ENCODE assay signal across 8 mouse cellular contexts in genomic region chr13:29857436-29857835, GRCm38 (mm10). TPM values are rescaled to one million over a fixed set of nuclear protein-coding genes. Genes with fewer than 3 reads are reported as not detected.
DNase-seq lines count a peak whose midpoint lies in the region; ATAC-seq and TF ChIP-seq lines count a peak whose summit lies in the region.

No protein-coding gene starts in this region.

- intact Hi-C loops in left cerebral cortex, adult 2 months (cut with DNase I), result loop anchor here (2.0 kb wide), 2 partner anchors 125 to 403 kb away; no protein-coding TSS in a partner anchor

- H3K9ac ChIP-seq in hindbrain, embryonic 11.5 days (ENCODE audit: low read depth, low read length), result no peak overlapping the region
- H3K9ac ChIP-seq in midbrain, embryonic 16.5 days (ENCODE audit: low read depth, low read length), result no peak overlapping the region

- H3K4me3 ChIP-seq in left cerebral cortex, adult 2 months, result no peak overlapping the region
- H3K4me3 ChIP-seq in hindbrain, embryonic 11.5 days (ENCODE audit: low read depth, low read length), result no peak overlapping the region
- H3K4me3 ChIP-seq in midbrain, embryonic 16.5 days (ENCODE audit: low read depth, low read length), result no peak overlapping the region

- no peak overlapping the region for H3K27ac ChIP-seq in left cerebral cortex, adult 2 months
- no peak overlapping the region for H3K27ac ChIP-seq in hindbrain, embryonic 11.5 days (ENCODE audit: low read depth, low read length)
- no peak overlapping the region for H3K27ac ChIP-seq in midbrain, embryonic 16.5 days (ENCODE audit: low read length)

- no peaks in the 10 kb centered on the region for H3K36me3 ChIP-seq in hindbrain, embryonic 11.5 days (ENCODE audit: control insufficient read depth, insufficient read depth, low read length)
- H3K36me3 ChIP-seq in midbrain, embryonic 16.5 days (ENCODE audit: control insufficient read depth, insufficient read depth, low read length), result no peaks in the 10 kb centered on the region

- 26% methylated on average over 4 of the region's 4 CpGs for WGBS in hindbrain, embryonic 11.5 days
- WGBS in midbrain, embryonic 16.5 days, result 22% methylated on average over 4 of the region's 4 CpGs

- H3K9me3 ChIP-seq in hindbrain, embryonic 11.5 days (ENCODE audit: control insufficient read depth, low read length), result no peaks in the 10 kb centered on the region
- H3K9me3 ChIP-seq in midbrain, embryonic 16.5 days (replicated peaks; ENCODE audit: control insufficient read depth, low read length, poor library complexity, severe bottlenecking), result no peaks in the 10 kb centered on the region

- no peaks in the 10 kb centered on the region for H3K27me3 ChIP-seq in hindbrain, embryonic 11.5 days (ENCODE audit: control insufficient read depth, insufficient read depth, low read length)
- no peaks in the 10 kb centered on the region for H3K27me3 ChIP-seq in midbrain, embryonic 16.5 days (ENCODE audit: control insufficient read depth, insufficient read depth, low read depth, low read length)

- no peak for DNase-seq in left cerebral cortex, adult 2 months (ENCODE audit: extremely low spot score in 1 of 2, low spot score in 2 of 2)
- no peak for DNase-seq in left cerebral cortex, adult 8-10 months (ENCODE audit: low spot score in 2 of 2)
- peak; percentile 37 for DNase-seq in Muller cell, postnatal 12 days (ENCODE audit: inconsistent ontology term)
- DNase-seq in embryo, embryonic 9.5 days (ENCODE audit: extremely low spot score), result peak; percentile 15
- peak; percentile 40 for DNase-seq in hindbrain, embryonic 11.5 days (ENCODE audit: low spot score)
- peak; percentile 6 for DNase-seq in layer of hippocampus, adult 9-11 months
- DNase-seq in urinary bladder, postnatal 36 days (ENCODE audit: low spot score in 2 of 2), result no peak

- no peak overlapping the region for H3K4me2 ChIP-seq in hindbrain, embryonic 11.5 days (replicated peaks; ENCODE audit: low read depth, low read length)
- no peak overlapping the region for H3K4me2 ChIP-seq in midbrain, embryonic 16.5 days (ENCODE audit: low read length)

- TF ChIP-seq CTCF in left cerebral cortex, adult 2 months (IDR thresholded peaks at IDR 0.05), result peak; percentile 70

- ATAC-seq in hindbrain, embryonic 11.5 days (ENCODE audit: low FRiP score), result no peak; the same call in 1 of the 2 replicates
- ATAC-seq in midbrain, embryonic 16.5 days, result peak; percentile 43; the same call in 1 of the 2 replicates

- no peaks in the 10 kb centered on the region for H3K4me1 ChIP-seq in hindbrain, embryonic 11.5 days (replicated peaks; ENCODE audit: control insufficient read depth, insufficient read depth, low read length)
- peaks cover 11% of the 10 kb centered on the region for H3K4me1 ChIP-seq in midbrain, embryonic 16.5 days (ENCODE audit: control insufficient read depth, insufficient read depth, low read length)

RNA-seq across cellular contexts. Expression of gene Cdkal1, which starts 2.0 kb away (rescaled TPM):
- total RNA-seq in left cerebral cortex, adult 2 months (2021), result 10 to 100 TPM; 23.2 to 23.8 TPM
- 10 to 100 TPM; 21.7 to 40.8 (median 26.9) TPM for total RNA-seq in left cerebral cortex, adult 8-10 months (2022)
- polyA plus RNA-seq in hindbrain, embryonic 11.5 days (2014; fragmentation: Nextera tagmentation; extraction: Ambion mirVana), result 29.0 and 30.0 TPM in 2 replicates
- polyA plus RNA-seq in midbrain, embryonic 16.5 days (2015; fragmentation: Nextera tagmentation; extraction: Ambion mirVana), result 21.4 and 22.0 TPM in 2 replicates

Comparison
In these comparisons a context has a peak if more than half of its experiments do, and no peak if none do; other contexts are left out.
1. DNase-seq: peak in Muller cell, postnatal 12 days (single experiment), embryo, embryonic 9.5 days (single experiment), hindbrain, embryonic 11.5 days (single experiment) and layer of hippocampus, adult 9-11 months (single experiment); none in left cerebral cortex, adult 2 months (0 of 2), left cerebral cortex, adult 8-10 months (0 of 2) and urinary bladder, postnatal 36 days (0 of 2).